In genomic region chr7:130546421-130546790, GRCm38 (mm10) we compare ENCODE assay signal across 8 mouse cellular contexts. TPM values are rescaled to one million over a fixed set of nuclear protein-coding genes. Genes with fewer than 3 reads are reported as not detected.
A peak's percentile ranks its signal among the peaks of the same experiment; 100 is the strongest.
DNase-seq lines count a peak whose midpoint lies in the region; ATAC-seq and TF ChIP-seq lines count a peak whose summit lies in the region.

No protein-coding gene starts in this region.

- no peak for TF ChIP-seq CTCF in ES-Bruce4 (IDR thresholded peaks at IDR 0.05; ENCODE audit: low read depth, low read length)

- no peak for TF ChIP-seq POLR2A in ES-Bruce4 (IDR thresholded peaks at IDR 0.05; ENCODE audit: insufficient read depth, low read length)

- H3K9ac ChIP-seq in heart, embryonic 14.5 days (ENCODE audit: low read length) = peak overlapping the region; percentile 93
- peak overlapping the region; percentile 90 for H3K9ac ChIP-seq in ES-Bruce4 (ENCODE audit: low read depth, poor library complexity, severe bottlenecking)
- peak overlapping the region; percentile 97 for H3K9ac ChIP-seq in forebrain, embryonic 15.5 days (replicated peaks)
- peak overlapping the region; percentile 99 for H3K9ac ChIP-seq in liver, embryonic 16.5 days (ENCODE audit: low read depth, low read length)

- ATAC-seq in heart, embryonic 14.5 days (ENCODE audit: insufficient number of reproducible peaks, insufficient read depth, low FRiP score, low read depth) = no peak
- ATAC-seq in forebrain, embryonic 15.5 days (replicated peaks) = no peak
- ATAC-seq in liver, embryonic 16.5 days (ENCODE audit: low read depth) = peak; percentile 0; the same call in 1 of the 2 replicates

- no peaks in the 10 kb centered on the region for H3K9me3 ChIP-seq in heart, embryonic 14.5 days (ENCODE audit: control insufficient read depth, low read length)
- no peaks in the 10 kb centered on the region for H3K9me3 ChIP-seq in ES-Bruce4 (replicated peaks; ENCODE audit: control insufficient read depth, insufficient read depth, low read length, poor library complexity, severe bottlenecking)
- no peaks in the 10 kb centered on the region for H3K9me3 ChIP-seq in forebrain, embryonic 15.5 days
- H3K9me3 ChIP-seq in liver, embryonic 16.5 days (replicated peaks; ENCODE audit: control insufficient read depth, low read length) = no peaks in the 10 kb centered on the region

- no peaks in the 10 kb centered on the region for H3K27me3 ChIP-seq in heart, embryonic 14.5 days (ENCODE audit: control insufficient read depth, insufficient read depth, low read length)
- no peaks in the 10 kb centered on the region for H3K27me3 ChIP-seq in ES-Bruce4 (ENCODE audit: control insufficient read depth, insufficient read depth, low read length, poor library complexity, severe bottlenecking)
- H3K27me3 ChIP-seq in forebrain, embryonic 15.5 days = no peaks in the 10 kb centered on the region
- H3K27me3 ChIP-seq in liver, embryonic 16.5 days (ENCODE audit: control insufficient read depth, insufficient read depth, low read depth, low read length) = no peaks in the 10 kb centered on the region

- H3K4me2 ChIP-seq in heart, embryonic 14.5 days (ENCODE audit: low read length) = peak overlapping the region; percentile 93
- peak overlapping the region; percentile 83 for H3K4me2 ChIP-seq in forebrain, embryonic 15.5 days (replicated peaks)
- H3K4me2 ChIP-seq in liver, embryonic 16.5 days (ENCODE audit: low read depth, low read length) = peak overlapping the region; percentile 78

- peak overlapping the region; percentile 92 to 99 for H3K27ac ChIP-seq in heart, embryonic 14.5 days (replicated peaks in 1 of 2; ENCODE audit: control insufficient read depth in 1 of 2, insufficient read depth in 1 of 2, low read depth in 2 of 2, low read length in 2 of 2)
- H3K27ac ChIP-seq in ES-Bruce4 (ENCODE audit: insufficient read depth, low read length) = peak overlapping the region; percentile 93
- peak overlapping the region; percentile 99 for H3K27ac ChIP-seq in forebrain, embryonic 15.5 days (replicated peaks)
- peak overlapping the region; percentile 99 for H3K27ac ChIP-seq in liver, embryonic 16.5 days (ENCODE audit: low read length)

- no peak for TF ChIP-seq EP300 in ES-Bruce4 (IDR thresholded peaks at IDR 0.05; ENCODE audit: insufficient read depth, low read depth, low read length)

- WGBS in heart, embryonic 14.5 days = 3% methylated on average over 7 of the region's 7 CpGs
- 6% methylated on average over 7 of the region's 7 CpGs for WGBS in forebrain, embryonic 15.5 days
- 3% methylated on average over 7 of the region's 7 CpGs for WGBS in liver, embryonic 16.5 days (ENCODE audit: insufficient replicate concordance)

- H3K4me3 ChIP-seq in heart, embryonic 14.5 days (ENCODE audit: control insufficient read depth in 1 of 2, insufficient read depth in 1 of 2, low read depth in 1 of 2, low read length in 2 of 2) = peak overlapping the region; percentile 69 to 90
- peak overlapping the region; percentile 86 for H3K4me3 ChIP-seq in ES-Bruce4 (ENCODE audit: low read depth, low read length)
- H3K4me3 ChIP-seq in forebrain, embryonic 15.5 days = peak overlapping the region; percentile 100
- peak overlapping the region; percentile 95 for H3K4me3 ChIP-seq in liver, embryonic 16.5 days (ENCODE audit: low read depth, low read length)

- H3K36me3 ChIP-seq in heart, embryonic 14.5 days (ENCODE audit: control insufficient read depth, insufficient read depth, low read length) = peaks cover 41% of the 10 kb centered on the region
- H3K36me3 ChIP-seq in ES-Bruce4 (ENCODE audit: control insufficient read depth, insufficient read depth, low read length, poor library complexity, severe bottlenecking) = peaks cover 27% of the 10 kb centered on the region
- H3K36me3 ChIP-seq in forebrain, embryonic 15.5 days = peaks cover 15% of the 10 kb centered on the region
- H3K36me3 ChIP-seq in liver, embryonic 16.5 days (ENCODE audit: control insufficient read depth, insufficient read depth) = peaks cover 26% of the 10 kb centered on the region

- H3K4me1 ChIP-seq in heart, embryonic 14.5 days (ENCODE audit: control insufficient read depth in 2 of 2, insufficient read depth in 2 of 2, low read length in 2 of 2) = peaks cover 0 to 10% of the 10 kb centered on the region in 2 experiments; a peak in 1 of 4 replicates
- H3K4me1 ChIP-seq in ES-Bruce4 (ENCODE audit: control insufficient read depth, insufficient read depth, low read length) = peaks cover 2% of the 10 kb centered on the region
- peaks cover 16% of the 10 kb centered on the region for H3K4me1 ChIP-seq in forebrain, embryonic 15.5 days
- peaks cover 19% of the 10 kb centered on the region for H3K4me1 ChIP-seq in liver, embryonic 16.5 days (ENCODE audit: control insufficient read depth, low read depth, low read length)

- intact Hi-C loops in heart, postnatal 36 days (cut with DNase I) = loop anchor here (2.0 to 5.0 kb wide), 2 partner anchors 26 to 106 kb away; partner anchors contain the start of gene Ate1
- intact Hi-C loops in left cerebral cortex, postnatal 25 days (cut with DNase I) = loop anchor here (2.0 to 5.0 kb wide), 4 partner anchors 28 to 216 kb away; no protein-coding TSS in a partner anchor

- no peak for DNase-seq in heart, postnatal 36 days
- no peak for DNase-seq in left cerebral cortex, postnatal 25 days (ENCODE audit: low spot score in 2 of 2)
- DNase-seq in thymus, postnatal 0 days (ENCODE audit: low spot score) = no peak
- no peak for DNase-seq in layer of hippocampus, postnatal 14 days (ENCODE audit: low spot score in 2 of 2)

RNA-seq across cellular contexts. Expression of gene Ate1, which starts 26.2 kb away (rescaled TPM):
- 64.2 and 67.3 TPM in 2 replicates for polyA plus RNA-seq in heart, embryonic 14.5 days (2014; fragmentation: Nextera tagmentation; extraction: Ambion mirVana)
- 10 to 100 TPM; 30.5 to 32.9 TPM for total RNA-seq in heart, postnatal 36 days (2021)
- polyA plus RNA-seq in ES-Bruce4 (2011; ENCODE audit: insufficient read depth, insufficient read length, low read depth, missing spikeins) = 36.8 and 37.1 TPM in 2 replicates
- polyA plus RNA-seq in forebrain, embryonic 15.5 days (2015; fragmentation: Nextera tagmentation; extraction: Ambion mirVana) = 87.5 and 96.2 TPM in 2 replicates
- polyA plus RNA-seq in liver, embryonic 16.5 days (2015; fragmentation: Nextera tagmentation; extraction: Ambion mirVana) = 19.2 and 19.4 TPM in 2 replicates
- 10 to 100 TPM; 55.8 to 59.0 TPM for total RNA-seq in left cerebral cortex, postnatal 25 days (2021)
- 54.8 and 67.0 TPM in 2 replicates for polyA plus RNA-seq in thymus, postnatal 0 days (2015; fragmentation: Nextera tagmentation; extraction: Ambion mirVana)
- 10 to 100 TPM; 61.6 to 61.9 TPM for total RNA-seq in layer of hippocampus, postnatal 14 days (2021)

RNA-seq across cellular contexts. Expression of gene Nsmce4a, which starts 26.5 kb away (rescaled TPM):
- 156 and 160 TPM in 2 replicates for polyA plus RNA-seq in heart, embryonic 14.5 days (2014; fragmentation: Nextera tagmentation; extraction: Ambion mirVana)
- 10 to 100 TPM; 44.5 to 47.6 TPM for total RNA-seq in heart, postnatal 36 days (2021)
- 152 and 161 TPM in 2 replicates for polyA plus RNA-seq in ES-Bruce4 (2011; ENCODE audit: insufficient read depth, insufficient read length, low read depth, missing spikeins)
- polyA plus RNA-seq in forebrain, embryonic 15.5 days (2015; fragmentation: Nextera tagmentation; extraction: Ambion mirVana) = 108 and 113 TPM in 2 replicates
- 71.7 and 77.4 TPM in 2 replicates for polyA plus RNA-seq in liver, embryonic 16.5 days (2015; fragmentation: Nextera tagmentation; extraction: Ambion mirVana)
- total RNA-seq in left cerebral cortex, postnatal 25 days (2021) = 10 to 100 TPM; 31.9 to 34.9 TPM
- 173 and 179 TPM in 2 replicates for polyA plus RNA-seq in thymus, postnatal 0 days (2015; fragmentation: Nextera tagmentation; extraction: Ambion mirVana)
- total RNA-seq in layer of hippocampus, postnatal 14 days (2021) = 10 to 100 TPM; 32.6 to 33.3 TPM

RNA-seq across cellular contexts. Expression of gene Tacc2, which starts 30.8 kb away (rescaled TPM):
- polyA plus RNA-seq in heart, embryonic 14.5 days (2014; fragmentation: Nextera tagmentation; extraction: Ambion mirVana) = 55.9 and 56.4 TPM in 2 replicates
- total RNA-seq in heart, postnatal 36 days (2021) = 100 to 1,000 TPM; 505 to 575 TPM
- 80.9 and 98.7 TPM in 2 replicates for polyA plus RNA-seq in ES-Bruce4 (2011; ENCODE audit: insufficient read depth, insufficient read length, low read depth, missing spikeins)
- polyA plus RNA-seq in forebrain, embryonic 15.5 days (2015; fragmentation: Nextera tagmentation; extraction: Ambion mirVana) = 53.5 and 56.5 TPM in 2 replicates
- 2.2 and 3.3 TPM in 2 replicates for polyA plus RNA-seq in liver, embryonic 16.5 days (2015; fragmentation: Nextera tagmentation; extraction: Ambion mirVana)
- total RNA-seq in left cerebral cortex, postnatal 25 days (2021) = 10 to 100 TPM; 62.2 to 62.7 TPM
- polyA plus RNA-seq in thymus, postnatal 0 days (2015; fragmentation: Nextera tagmentation; extraction: Ambion mirVana) = 16.6 and 17.3 TPM in 2 replicates
- 10 to 100 TPM; 86.2 to 86.5 TPM for total RNA-seq in layer of hippocampus, postnatal 14 days (2021)
